ENCODE assay signal across 9 mouse cellular contexts in genomic region chr17:27083601-27084000, GRCm38 (mm10). TPM values are rescaled to one million over a fixed set of nuclear protein-coding genes. Genes with fewer than 3 reads are reported as not detected.
DNase-seq lines count a peak whose midpoint lies in the region; ATAC-seq lines count a peak whose summit lies in the region.
"Had no signal": no experiment of that assay in that cellular context is flagged by ENCODE, and none has a peak within 500 bp of the region (broad histone marks: within the 10 kb centered on the region; RNA-seq: fewer than 3 reads in every experiment).

No protein-coding gene starts in this region.

- no peaks in the 10 kb centered on the region for H3K9me3 ChIP-seq in midbrain, embryonic 13.5 days
- no peaks in the 10 kb centered on the region for H3K9me3 ChIP-seq in midbrain, embryonic 11.5 days (ENCODE audit: control insufficient read depth, low read length)
- H3K9me3 ChIP-seq in intestine, embryonic 15.5 days = no peaks in the 10 kb centered on the region
- H3K9me3 ChIP-seq in stomach, embryonic 16.5 days (replicated peaks; ENCODE audit: control insufficient read depth, low read length) = no peaks in the 10 kb centered on the region

- intact Hi-C loops in left cerebral cortex, postnatal 14 days (cut with DNase I) = loop anchor here (5.0 kb wide), 1 partner anchor 41 kb away; no protein-coding TSS in a partner anchor

- no peak overlapping the region for H3K27ac ChIP-seq in midbrain, embryonic 13.5 days
- H3K27ac ChIP-seq in midbrain, embryonic 11.5 days (ENCODE audit: low read depth, low read length) = no peak overlapping the region
- H3K27ac ChIP-seq in intestine, embryonic 15.5 days = peak overlapping the region; percentile 73
- H3K27ac ChIP-seq in stomach, embryonic 16.5 days (ENCODE audit: low read length) = peak overlapping the region; percentile 53

- no peak for ATAC-seq in midbrain, embryonic 13.5 days
- ATAC-seq in midbrain, embryonic 11.5 days (ENCODE audit: low FRiP score) = no peak
- peak; percentile 67 for ATAC-seq in intestine, embryonic 15.5 days
- peak; percentile 56 for ATAC-seq in stomach, embryonic 16.5 days (ENCODE audit: insufficient read depth, low FRiP score)

- H3K4me1 ChIP-seq in midbrain, embryonic 13.5 days (replicated peaks) = 0 out of 2 replicates have a peak, but pooled peaks cover 5% of the 10 kb centered on the region
- no peaks in the 10 kb centered on the region for H3K4me1 ChIP-seq in midbrain, embryonic 11.5 days (ENCODE audit: control insufficient read depth, insufficient read depth, low read length)
- H3K4me1 ChIP-seq in intestine, embryonic 15.5 days (replicated peaks) = peaks cover 37% of the 10 kb centered on the region
- H3K4me1 ChIP-seq in stomach, embryonic 16.5 days (ENCODE audit: control insufficient read depth, insufficient read depth, low read length) = peaks cover 8% of the 10 kb centered on the region; the same call in 1 of the 2 replicates

- no peak for DNase-seq in midbrain, embryonic 11.5 days (ENCODE audit: low spot score, missing footprints)
- DNase-seq in adrenal gland, adult 2 months = peak; percentile 67
- DNase-seq in kidney, postnatal 10 days = no peak
- DNase-seq in left cerebral cortex, postnatal 14 days (ENCODE audit: low spot score in 2 of 2) = no peak
- DNase-seq: cerebellum, adult 2 months; gastrocnemius, postnatal 10 days had no signal

- H3K9ac ChIP-seq in midbrain, embryonic 13.5 days (replicated peaks) = 0 out of 2 replicates have a peak overlapping the region, but pooled peaks have one; percentile 12
- H3K9ac ChIP-seq in midbrain, embryonic 11.5 days (ENCODE audit: low read length) = no peak overlapping the region
- no peak overlapping the region for H3K9ac ChIP-seq in intestine, embryonic 15.5 days
- no peak overlapping the region for H3K9ac ChIP-seq in stomach, embryonic 16.5 days (ENCODE audit: low read length)

- 88% methylated on average over 9 of the region's 9 CpGs for WGBS in midbrain, embryonic 13.5 days
- WGBS in midbrain, embryonic 11.5 days = 81% methylated on average over 9 of the region's 9 CpGs
- 54% methylated on average over 9 of the region's 9 CpGs for WGBS in intestine, embryonic 15.5 days
- 64% methylated on average over 9 of the region's 9 CpGs for WGBS in stomach, embryonic 16.5 days

- no peak overlapping the region for H3K4me3 ChIP-seq in midbrain, embryonic 13.5 days (replicated peaks)
- H3K4me3 ChIP-seq in midbrain, embryonic 11.5 days (ENCODE audit: low read depth, low read length) = no peak overlapping the region
- H3K4me3 ChIP-seq in intestine, embryonic 15.5 days (replicated peaks) = no peak overlapping the region
- H3K4me3 ChIP-seq in stomach, embryonic 16.5 days (replicated peaks; ENCODE audit: low read length) = no peak overlapping the region

- no peak overlapping the region for H3K4me2 ChIP-seq in midbrain, embryonic 13.5 days (replicated peaks)
- no peak overlapping the region for H3K4me2 ChIP-seq in midbrain, embryonic 11.5 days
- H3K4me2 ChIP-seq in intestine, embryonic 15.5 days (replicated peaks) = no peak overlapping the region
- no peak overlapping the region for H3K4me2 ChIP-seq in stomach, embryonic 16.5 days (ENCODE audit: low read depth, low read length)

- no peaks in the 10 kb centered on the region for H3K36me3 ChIP-seq in midbrain, embryonic 13.5 days
- H3K36me3 ChIP-seq in midbrain, embryonic 11.5 days (ENCODE audit: control insufficient read depth, insufficient read depth, low read length) = no peaks in the 10 kb centered on the region
- no peaks in the 10 kb centered on the region for H3K36me3 ChIP-seq in intestine, embryonic 15.5 days
- no peaks in the 10 kb centered on the region for H3K36me3 ChIP-seq in stomach, embryonic 16.5 days (ENCODE audit: control insufficient read depth, insufficient read depth, low read length)

- no peaks in the 10 kb centered on the region for H3K27me3 ChIP-seq in midbrain, embryonic 13.5 days
- no peaks in the 10 kb centered on the region for H3K27me3 ChIP-seq in midbrain, embryonic 11.5 days (ENCODE audit: control insufficient read depth, insufficient read depth, low read length)
- H3K27me3 ChIP-seq in intestine, embryonic 15.5 days (replicated peaks) = no peaks in the 10 kb centered on the region
- no peaks in the 10 kb centered on the region for H3K27me3 ChIP-seq in stomach, embryonic 16.5 days (ENCODE audit: control insufficient read depth, insufficient read depth, low read length)

RNA-seq across cellular contexts. Expression of gene Itpr3, which starts 26.5 kb away (rescaled TPM):
- 0.68 and 1.3 TPM in 2 replicates for polyA plus RNA-seq in midbrain, embryonic 13.5 days (2015; fragmentation: Nextera tagmentation; extraction: Ambion mirVana)
- 0.59 and 0.72 TPM in 2 replicates for polyA plus RNA-seq in midbrain, embryonic 11.5 days (2014; fragmentation: Nextera tagmentation; extraction: Ambion mirVana)
- total RNA-seq in adrenal gland, adult 2 months (2021) = 1 to 10 TPM; 5.0 to 6.7 TPM
- polyA plus RNA-seq in adrenal gland, adult 2 months (2012; rRNA removed) = 6.0 and 6.9 TPM in 2 replicates
- 13.0 and 14.5 TPM in 2 replicates for polyA plus RNA-seq in intestine, embryonic 15.5 days (2015; fragmentation: Nextera tagmentation; extraction: Ambion mirVana)
- polyA plus RNA-seq in stomach, embryonic 16.5 days (2015; fragmentation: Nextera tagmentation; extraction: Ambion mirVana) = 15.0 and 16.7 TPM in 2 replicates
- 1 to 10 TPM; 2.2 to 2.4 TPM for total RNA-seq in left cerebral cortex, postnatal 14 days (2021)

RNA-seq across cellular contexts. Expression of gene Uqcc2, which starts 50.1 kb away (rescaled TPM):
- polyA plus RNA-seq in midbrain, embryonic 13.5 days (2015; fragmentation: Nextera tagmentation; extraction: Ambion mirVana) = 356 and 378 TPM in 2 replicates
- polyA plus RNA-seq in midbrain, embryonic 11.5 days (2014; fragmentation: Nextera tagmentation; extraction: Ambion mirVana) = 316 and 332 TPM in 2 replicates
- total RNA-seq in adrenal gland, adult 2 months (2021) = 100 to 1,000 TPM; 218 to 406 TPM
- polyA plus RNA-seq in adrenal gland, adult 2 months (2012; rRNA removed) = 132 and 172 TPM in 2 replicates
- 266 and 272 TPM in 2 replicates for polyA plus RNA-seq in intestine, embryonic 15.5 days (2015; fragmentation: Nextera tagmentation; extraction: Ambion mirVana)
- 243 and 267 TPM in 2 replicates for polyA plus RNA-seq in stomach, embryonic 16.5 days (2015; fragmentation: Nextera tagmentation; extraction: Ambion mirVana)
- 100 to 1,000 TPM; 201 to 202 TPM for total RNA-seq in left cerebral cortex, postnatal 14 days (2021)

RNA-seq across cellular contexts. Expression of gene Bak1, which starts 54.8 kb away (rescaled TPM):
- polyA plus RNA-seq in midbrain, embryonic 13.5 days (2015; fragmentation: Nextera tagmentation; extraction: Ambion mirVana) = 2.4 and 3.1 TPM in 2 replicates
- 8.0 and 8.9 TPM in 2 replicates for polyA plus RNA-seq in midbrain, embryonic 11.5 days (2014; fragmentation: Nextera tagmentation; extraction: Ambion mirVana)
- 10 to 100 TPM; 35.0 to 41.6 TPM for total RNA-seq in adrenal gland, adult 2 months (2021)
- 45.3 and 57.4 TPM in 2 replicates for polyA plus RNA-seq in adrenal gland, adult 2 months (2012; rRNA removed)
- 7.3 and 8.1 TPM in 2 replicates for polyA plus RNA-seq in intestine, embryonic 15.5 days (2015; fragmentation: Nextera tagmentation; extraction: Ambion mirVana)
- 6.7 and 7.0 TPM in 2 replicates for polyA plus RNA-seq in stomach, embryonic 16.5 days (2015; fragmentation: Nextera tagmentation; extraction: Ambion mirVana)
- total RNA-seq in left cerebral cortex, postnatal 14 days (2021) = 10 to 100 TPM; 25.3 to 25.4 TPM

Comparison
In these comparisons a context has a peak if more than half of its experiments do, and no peak if none do; other contexts are left out.
1. ATAC-seq: peak in intestine, embryonic 15.5 days (single experiment) and stomach, embryonic 16.5 days (single experiment); none in midbrain, embryonic 13.5 days (single experiment) and midbrain, embryonic 11.5 days (single experiment).
2. H3K27ac ChIP-seq: peak in intestine, embryonic 15.5 days (single experiment) and stomach, embryonic 16.5 days (single experiment); none in midbrain, embryonic 13.5 days (single experiment) and midbrain, embryonic 11.5 days (single experiment).